Mouse (Mus musculus): ENCODE results near the gene Hcrt. TPM values are rescaled to one million over a fixed set of nuclear protein-coding genes. Genes with fewer than 3 reads are reported as not detected.
"Not testable (repeated sequence)": the region's sequence is repeated elsewhere in the genome, so short reads cannot be mapped to it uniquely, and the experiment has no call there.

Hcrt gene
- polyA plus RNA-seq, 1 experiment from 2014 or later: not detected

- 68% methylated on average over 8 of the region's 8 CpGs for WGBS
- Histone ChIP-seq H3K4me2 (ENCODE audit: low read length) (no peak overlapping the region), H3K36me3 (ENCODE audit: control insufficient read depth, insufficient read depth, low read length) (peaks cover 83% of the 10 kb centered on the region), H3K27ac (replicated peaks in 1 of 2; ENCODE audit: control insufficient read depth in 1 of 2, insufficient read depth in 1 of 2, low read depth in 2 of 2, low read length in 2 of 2) (no peak overlapping the region), H3K27me3 (ENCODE audit: control insufficient read depth, insufficient read depth, low read length) (no peaks in the 10 kb centered on the region), H3K9ac (ENCODE audit: low read length) (no peak overlapping the region), H3K9me3 (ENCODE audit: control insufficient read depth, low read length) (no peaks in the 10 kb centered on the region), H3K4me1 (ENCODE audit: control insufficient read depth in 2 of 2, insufficient read depth in 2 of 2, low read length in 2 of 2) (no peaks in the 10 kb centered on the region), H3K4me3 (ENCODE audit: control insufficient read depth in 1 of 2, insufficient read depth in 1 of 2, low read depth in 1 of 2, low read length in 2 of 2) (no peak overlapping the region)
- ATAC-seq (ENCODE audit: insufficient number of reproducible peaks, insufficient read depth, low FRiP score, low read depth): no peak
Measured at GRCm38 (mm10) chr11:100796585-100796984, 33.9 kb upstream of the Hcrt start.

- Histone ChIP-seq H3K9me3 (ENCODE audit: control insufficient read depth, low read length) (no peaks in the 10 kb centered on the region), H3K9ac (ENCODE audit: low read length) (no peak overlapping the region), H3K27me3 (ENCODE audit: control insufficient read depth, insufficient read depth, low read length) (no peaks in the 10 kb centered on the region), H3K4me1 (ENCODE audit: control insufficient read depth in 2 of 2, insufficient read depth in 2 of 2, low read length in 2 of 2) (no peaks in the 10 kb centered on the region), H3K4me2 (ENCODE audit: low read length) (no peak overlapping the region), H3K4me3 (ENCODE audit: control insufficient read depth in 1 of 2, insufficient read depth in 1 of 2, low read depth in 1 of 2, low read length in 2 of 2) (no peak overlapping the region), H3K27ac (replicated peaks in 1 of 2; ENCODE audit: control insufficient read depth in 1 of 2, insufficient read depth in 1 of 2, low read depth in 2 of 2, low read length in 2 of 2) (no peak overlapping the region), H3K36me3 (ENCODE audit: control insufficient read depth, insufficient read depth, low read length) (peaks cover 81% of the 10 kb centered on the region)
- ATAC-seq (ENCODE audit: insufficient number of reproducible peaks, insufficient read depth, low FRiP score, low read depth): no peak
- WGBS: 95% methylated on average over 2 of the region's 2 CpGs
Measured at GRCm38 (mm10) chr11:100795386-100795785, 32.7 kb upstream of the Hcrt start.

GRCm38 (mm10) chr11:100791457-100792049, 28.8 kb upstream of the Hcrt start:
- ATAC-seq (ENCODE audit: insufficient number of reproducible peaks, insufficient read depth, low FRiP score, low read depth): no peak
- H3K4me2 ChIP-seq (ENCODE audit: low read length): no peak overlapping the region
- whole genome bisulfite sequencing: 78% methylated on average over 2 of the region's 2 CpGs

GRCm38 (mm10) chr11:100790644-100791043, 27.9 kb upstream of the Hcrt start:
- H3K4me3 ChIP-seq (ENCODE audit: control insufficient read depth in 1 of 2, insufficient read depth in 1 of 2, low read depth in 1 of 2, low read length in 2 of 2); H3K27ac ChIP-seq (replicated peaks in 1 of 2; ENCODE audit: control insufficient read depth in 1 of 2, insufficient read depth in 1 of 2, low read depth in 2 of 2, low read length in 2 of 2); H3K4me1 ChIP-seq (ENCODE audit: control insufficient read depth in 2 of 2, insufficient read depth in 2 of 2, low read length in 2 of 2); H3K27me3 ChIP-seq (ENCODE audit: control insufficient read depth, insufficient read depth, low read length); H3K4me2 ChIP-seq (ENCODE audit: low read length); H3K9ac ChIP-seq (ENCODE audit: low read length); H3K9me3 ChIP-seq (ENCODE audit: control insufficient read depth, low read length); ATAC-seq (ENCODE audit: insufficient number of reproducible peaks, insufficient read depth, low FRiP score, low read depth): not testable (repeated sequence)
- 83% methylated on average over 9 of the region's 9 CpGs for WGBS
- peaks cover 91% of the 10 kb centered on the region for H3K36me3 ChIP-seq (ENCODE audit: control insufficient read depth, insufficient read depth, low read length)

More at GRCm38 (mm10) chr11:100791457-100792049, 28.8 kb upstream of the Hcrt start:
- peaks cover 90% of the 10 kb centered on the region for H3K36me3 ChIP-seq (ENCODE audit: control insufficient read depth, insufficient read depth, low read length)
- H3K27ac ChIP-seq (replicated peaks in 1 of 2; ENCODE audit: control insufficient read depth in 1 of 2, insufficient read depth in 1 of 2, low read depth in 2 of 2, low read length in 2 of 2): 0 out of 4 replicates have a peak overlapping the region, but pooled peaks of 1 of the 2 experiments have one; percentile 14
- no peak overlapping the region for H3K4me3 ChIP-seq (ENCODE audit: control insufficient read depth in 1 of 2, insufficient read depth in 1 of 2, low read depth in 1 of 2, low read length in 2 of 2)
- no peaks in the 10 kb centered on the region for H3K9me3 ChIP-seq (ENCODE audit: control insufficient read depth, low read length)
- H3K9ac ChIP-seq (ENCODE audit: low read length): no peak overlapping the region
- H3K4me1 ChIP-seq (ENCODE audit: control insufficient read depth in 2 of 2, insufficient read depth in 2 of 2, low read length in 2 of 2): no peaks in the 10 kb centered on the region
- H3K27me3 ChIP-seq (ENCODE audit: control insufficient read depth, insufficient read depth, low read length): no peaks in the 10 kb centered on the region

GRCm38 (mm10) chr11:100789702-100790101, 27.0 kb upstream of the Hcrt start:
- H3K4me3 ChIP-seq (ENCODE audit: control insufficient read depth in 1 of 2, insufficient read depth in 1 of 2, low read depth in 1 of 2, low read length in 2 of 2): no peak overlapping the region
- 82% methylated on average over 3 of the region's 3 CpGs for WGBS
- H3K27ac ChIP-seq (replicated peaks in 1 of 2; ENCODE audit: control insufficient read depth in 1 of 2, insufficient read depth in 1 of 2, low read depth in 2 of 2, low read length in 2 of 2): no peak overlapping the region
- no peak overlapping the region for H3K9ac ChIP-seq (ENCODE audit: low read length)
- peaks cover 93% of the 10 kb centered on the region for H3K36me3 ChIP-seq (ENCODE audit: control insufficient read depth, insufficient read depth, low read length)
- H3K9me3 ChIP-seq (ENCODE audit: control insufficient read depth, low read length): no peaks in the 10 kb centered on the region
- no peaks in the 10 kb centered on the region for H3K4me1 ChIP-seq (ENCODE audit: control insufficient read depth in 2 of 2, insufficient read depth in 2 of 2, low read length in 2 of 2)
- ATAC-seq (ENCODE audit: insufficient number of reproducible peaks, insufficient read depth, low FRiP score, low read depth): no peak
- H3K4me2 ChIP-seq (ENCODE audit: low read length): no peak overlapping the region
- no peaks in the 10 kb centered on the region for H3K27me3 ChIP-seq (ENCODE audit: control insufficient read depth, insufficient read depth, low read length)

- no peak overlapping the region for H3K27ac ChIP-seq (replicated peaks in 1 of 2; ENCODE audit: control insufficient read depth in 1 of 2, insufficient read depth in 1 of 2, low read depth in 2 of 2, low read length in 2 of 2)
- no peak overlapping the region for H3K4me3 ChIP-seq (ENCODE audit: control insufficient read depth in 1 of 2, insufficient read depth in 1 of 2, low read depth in 1 of 2, low read length in 2 of 2)
- 95% methylated on average over 2 of the region's 2 CpGs for WGBS
- peaks cover 99% of the 10 kb centered on the region for H3K36me3 ChIP-seq (ENCODE audit: control insufficient read depth, insufficient read depth, low read length)
- H3K4me2 ChIP-seq (ENCODE audit: low read length): no peak overlapping the region
- peaks cover 4 to 7% of the 10 kb centered on the region in 2 experiments; a peak in 1 of 4 replicates for H3K4me1 ChIP-seq (ENCODE audit: control insufficient read depth in 2 of 2, insufficient read depth in 2 of 2, low read length in 2 of 2)
- H3K9ac ChIP-seq (ENCODE audit: low read length): no peak overlapping the region
- ATAC-seq (ENCODE audit: insufficient number of reproducible peaks, insufficient read depth, low FRiP score, low read depth): no peak
- H3K27me3 ChIP-seq (ENCODE audit: control insufficient read depth, insufficient read depth, low read length): no peaks in the 10 kb centered on the region
- H3K9me3 ChIP-seq (ENCODE audit: control insufficient read depth, low read length): no peaks in the 10 kb centered on the region
Measured at GRCm38 (mm10) chr11:100785774-100786173, 23.0 kb upstream of the Hcrt start.

- H3K36me3 ChIP-seq (ENCODE audit: control insufficient read depth, insufficient read depth, low read length): peaks cover 99% of the 10 kb centered on the region
Measured at GRCm38 (mm10) chr11:100784286-100784685, 21.6 kb upstream of the Hcrt start.

GRCm38 (mm10) chr11:100782568-100782967, 19.8 kb upstream of the Hcrt start:
- no peaks in the 10 kb centered on the region for H3K27me3 ChIP-seq (ENCODE audit: control insufficient read depth, insufficient read depth, low read length)
- H3K4me1 ChIP-seq (ENCODE audit: control insufficient read depth in 2 of 2, insufficient read depth in 2 of 2, low read length in 2 of 2): peaks cover 4 to 7% of the 10 kb centered on the region in 2 experiments; a peak in 1 of 4 replicates
- WGBS: 80% methylated on average over 13 of the region's 13 CpGs
- H3K4me3 ChIP-seq (ENCODE audit: control insufficient read depth in 1 of 2, insufficient read depth in 1 of 2, low read depth in 1 of 2, low read length in 2 of 2): no peak overlapping the region
- H3K4me2 ChIP-seq (ENCODE audit: low read length): no peak overlapping the region
- ATAC-seq (ENCODE audit: insufficient number of reproducible peaks, insufficient read depth, low FRiP score, low read depth): no peak
- no peaks in the 10 kb centered on the region for H3K9me3 ChIP-seq (ENCODE audit: control insufficient read depth, low read length)
- H3K36me3 ChIP-seq (ENCODE audit: control insufficient read depth, insufficient read depth, low read length): peaks cover 87% of the 10 kb centered on the region
- H3K9ac ChIP-seq (ENCODE audit: low read length): no peak overlapping the region
- no peak overlapping the region; a peak in 1 of 4 replicates for H3K27ac ChIP-seq (replicated peaks in 1 of 2; ENCODE audit: control insufficient read depth in 1 of 2, insufficient read depth in 1 of 2, low read depth in 2 of 2, low read length in 2 of 2)

More at GRCm38 (mm10) chr11:100784286-100784685, 21.6 kb upstream of the Hcrt start:
- no peak for ATAC-seq (ENCODE audit: insufficient number of reproducible peaks, insufficient read depth, low FRiP score, low read depth)
- no peak overlapping the region for H3K9ac ChIP-seq (ENCODE audit: low read length)
- H3K9me3 ChIP-seq (ENCODE audit: control insufficient read depth, low read length): no peaks in the 10 kb centered on the region
- H3K4me3 ChIP-seq (ENCODE audit: control insufficient read depth in 1 of 2, insufficient read depth in 1 of 2, low read depth in 1 of 2, low read length in 2 of 2): no peak overlapping the region
- no peaks in the 10 kb centered on the region for H3K27me3 ChIP-seq (ENCODE audit: control insufficient read depth, insufficient read depth, low read length)
- no peak overlapping the region for H3K27ac ChIP-seq (replicated peaks in 1 of 2; ENCODE audit: control insufficient read depth in 1 of 2, insufficient read depth in 1 of 2, low read depth in 2 of 2, low read length in 2 of 2)
- no peak overlapping the region for H3K4me2 ChIP-seq (ENCODE audit: low read length)
- WGBS: 79% methylated on average over 8 of the region's 8 CpGs
- peaks cover 4 to 7% of the 10 kb centered on the region in 2 experiments; a peak in 1 of 4 replicates for H3K4me1 ChIP-seq (ENCODE audit: control insufficient read depth in 2 of 2, insufficient read depth in 2 of 2, low read length in 2 of 2)

All from heart, embryonic 14.5 days (tissue).